8 mouse cellular contexts compared by ENCODE assay signal in the genomic region with DNA sequence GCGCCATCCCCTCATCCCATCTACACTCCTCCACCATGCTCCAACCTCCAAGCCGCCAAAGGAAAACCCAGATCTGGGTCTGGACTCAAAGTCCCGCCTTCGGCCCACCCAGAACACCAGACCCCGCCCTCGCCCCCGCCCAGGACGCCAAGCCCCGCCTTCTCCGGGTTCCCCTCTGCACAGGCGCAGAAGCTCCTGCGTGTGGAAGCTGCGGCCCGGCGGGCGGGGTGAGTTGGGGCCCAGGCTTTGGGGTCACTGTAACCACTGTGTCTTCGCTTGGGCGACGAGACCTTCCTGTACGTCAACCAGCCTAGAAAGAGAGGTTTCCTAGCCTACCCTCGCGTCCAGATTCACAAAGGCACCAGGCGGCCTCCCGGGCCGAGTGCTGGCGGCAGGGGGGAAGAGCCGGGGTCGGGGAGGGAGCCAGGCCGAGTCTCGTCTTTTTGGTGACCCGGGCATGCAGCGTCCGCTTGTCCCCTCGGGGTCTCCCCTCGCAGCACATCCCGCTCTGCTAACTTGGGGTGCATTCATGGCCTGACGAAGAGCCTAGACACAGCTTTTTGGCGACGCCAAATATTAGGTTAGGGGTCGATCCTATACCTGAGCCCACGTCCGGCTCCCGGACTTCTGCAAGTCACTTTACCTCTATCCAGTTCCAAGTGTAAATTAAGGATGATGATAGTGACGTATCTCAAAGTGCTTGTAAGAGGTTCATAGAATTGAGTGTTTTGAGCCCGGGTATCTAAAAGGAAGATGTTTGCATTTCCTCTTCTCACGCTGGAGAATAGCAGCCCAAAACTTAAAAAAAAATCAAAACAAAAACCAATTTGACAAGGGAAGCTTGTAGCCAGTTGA. TPM values are rescaled to one million over a fixed set of nuclear protein-coding genes. Genes with fewer than 3 reads are reported as not detected.
DNase-seq lines count a peak whose midpoint lies in the region; ATAC-seq and TF ChIP-seq lines count a peak whose summit lies in the region.

No protein-coding gene starts in this region.

- peak overlapping the region; percentile 79 for H3K4me3 ChIP-seq in embryonic facial prominence, embryonic 12.5 days
- peak overlapping the region; percentile 90 for H3K4me3 ChIP-seq in limb, embryonic 10.5 days
- H3K4me3 ChIP-seq in midbrain, embryonic 12.5 days, result peak overlapping the region; percentile 83
- H3K4me3 ChIP-seq in small intestine, adult 2 months (ENCODE audit: low read depth, low read length), result peak overlapping the region; percentile 79

- peak overlapping the region; percentile 60 for H3K4me2 ChIP-seq in embryonic facial prominence, embryonic 12.5 days (replicated peaks)
- H3K4me2 ChIP-seq in midbrain, embryonic 12.5 days (replicated peaks), result peak overlapping the region; percentile 67

- peaks cover 5% of the 10 kb centered on the region; the same call in 1 of the 2 replicates for H3K4me1 ChIP-seq in embryonic facial prominence, embryonic 12.5 days
- peaks cover 9% of the 10 kb centered on the region for H3K4me1 ChIP-seq in limb, embryonic 10.5 days
- H3K4me1 ChIP-seq in midbrain, embryonic 12.5 days, result peaks cover 5% of the 10 kb centered on the region
- H3K4me1 ChIP-seq in small intestine, adult 2 months (ENCODE audit: control insufficient read depth, insufficient read depth, insufficient read length, low read length), result peaks cover 3% of the 10 kb centered on the region

- DNase-seq in 3134 (ENCODE audit: extremely low read depth, insufficient read length, low spot score), result peak; percentile 96
- DNase-seq in adrenal gland, postnatal 36 days, result peak; percentile 94 to 95
- DNase-seq in heart, adult 11 months, result peak; percentile 99
- peak; percentile 91 for DNase-seq in kidney, adult 18-20 months
- DNase-seq in limb, embryonic 10.5 days (ENCODE audit: low spot score), result peak; percentile 97

- peak; percentile 95 for ATAC-seq in embryonic facial prominence, embryonic 12.5 days (ENCODE audit: insufficient number of reproducible peaks, insufficient read depth, low FRiP score, low TSS enrichment)
- peak; percentile 98 for ATAC-seq in midbrain, embryonic 12.5 days (ENCODE audit: low FRiP score, low read depth)

- WGBS in embryonic facial prominence, embryonic 12.5 days, result under 1% methylated on average over 46 of the region's 46 CpGs
- under 1% methylated on average over 46 of the region's 46 CpGs for WGBS in limb, embryonic 10.5 days
- under 1% methylated on average over 46 of the region's 46 CpGs for WGBS in midbrain, embryonic 12.5 days
- WGBS in small intestine, adult 2 months, result under 1% methylated on average over 46 of the region's 46 CpGs

- H3K9me3 ChIP-seq in embryonic facial prominence, embryonic 12.5 days, result no peaks in the 10 kb centered on the region
- H3K9me3 ChIP-seq in limb, embryonic 10.5 days (replicated peaks), result no peaks in the 10 kb centered on the region
- no peaks in the 10 kb centered on the region for H3K9me3 ChIP-seq in midbrain, embryonic 12.5 days

- 0 out of 2 replicates have a peak overlapping the region, but pooled peaks have one; percentile 46 for H3K27ac ChIP-seq in embryonic facial prominence, embryonic 12.5 days
- peak overlapping the region; percentile 95 for H3K27ac ChIP-seq in limb, embryonic 10.5 days
- H3K27ac ChIP-seq in midbrain, embryonic 12.5 days (replicated peaks), result peak overlapping the region; percentile 56
- no peak overlapping the region for H3K27ac ChIP-seq in small intestine, adult 2 months (ENCODE audit: insufficient read depth, low read depth, low read length)

- H3K27me3 ChIP-seq in embryonic facial prominence, embryonic 12.5 days, result no peaks in the 10 kb centered on the region
- H3K27me3 ChIP-seq in limb, embryonic 10.5 days (ENCODE audit: low read depth, poor library complexity, severe bottlenecking), result no peaks in the 10 kb centered on the region
- H3K27me3 ChIP-seq in midbrain, embryonic 12.5 days, result no peaks in the 10 kb centered on the region
- H3K27me3 ChIP-seq in small intestine, adult 2 months (ENCODE audit: control insufficient read depth, insufficient read depth, low read length), result no peaks in the 10 kb centered on the region

- peak; percentile 69 for TF ChIP-seq POLR2A in small intestine, adult 2 months (IDR thresholded peaks at IDR 0.05; ENCODE audit: low read depth, low read length)

- peak overlapping the region; percentile 85 for H3K9ac ChIP-seq in embryonic facial prominence, embryonic 12.5 days
- peak overlapping the region; percentile 73 for H3K9ac ChIP-seq in midbrain, embryonic 12.5 days (replicated peaks)

- peaks cover 11% of the 10 kb centered on the region for H3K36me3 ChIP-seq in embryonic facial prominence, embryonic 12.5 days
- peaks cover 12% of the 10 kb centered on the region for H3K36me3 ChIP-seq in limb, embryonic 10.5 days
- H3K36me3 ChIP-seq in midbrain, embryonic 12.5 days, result peaks cover 4% of the 10 kb centered on the region
- peaks cover 2% of the 10 kb centered on the region; the same call in 1 of the 2 replicates for H3K36me3 ChIP-seq in small intestine, adult 2 months (ENCODE audit: control insufficient read depth, insufficient read depth, low read length)

- no peak for TF ChIP-seq CTCF in small intestine, adult 2 months (IDR thresholded peaks at IDR 0.05; ENCODE audit: extremely low read depth, insufficient read length, insufficient replicate concordance, low read depth, low read length)

RNA-seq across cellular contexts. Expression of gene Tstd3, which starts 9.3 kb away (rescaled TPM):
- 10 to 100 TPM in 1 of 2 experiments, 1 to 10 TPM in 1; 6.4 to 12.9 TPM for total RNA-seq in adrenal gland, postnatal 36 days (2021)
- polyA plus RNA-seq in embryonic facial prominence, embryonic 12.5 days (2016; fragmentation: Nextera tagmentation; extraction: Ambion mirVana), result 13.2 and 13.7 TPM in 2 replicates
- 14.5 and 15.3 TPM in 2 replicates for polyA plus RNA-seq in limb, embryonic 10.5 days (2016; fragmentation: Nextera tagmentation; extraction: Ambion mirVana)
- 28.1 and 28.5 TPM in 2 replicates for polyA plus RNA-seq in midbrain, embryonic 12.5 days (2016; fragmentation: Nextera tagmentation; extraction: Ambion mirVana)
- polyA plus RNA-seq in small intestine, adult 2 months (2012; rRNA removed), result 1.3 and 2.8 TPM in 2 replicates

RNA-seq across cellular contexts. Expression of gene Usp45, which starts 9.4 kb away (rescaled TPM):
- 10 to 100 TPM; 16.8 to 23.6 TPM for total RNA-seq in adrenal gland, postnatal 36 days (2021)
- 9.9 and 12.4 TPM in 2 replicates for polyA plus RNA-seq in embryonic facial prominence, embryonic 12.5 days (2016; fragmentation: Nextera tagmentation; extraction: Ambion mirVana)
- polyA plus RNA-seq in limb, embryonic 10.5 days (2016; fragmentation: Nextera tagmentation; extraction: Ambion mirVana), result 9.1 and 12.4 TPM in 2 replicates
- polyA plus RNA-seq in midbrain, embryonic 12.5 days (2016; fragmentation: Nextera tagmentation; extraction: Ambion mirVana), result 9.5 and 10.9 TPM in 2 replicates
- 1.2 and 3.0 TPM in 2 replicates for polyA plus RNA-seq in small intestine, adult 2 months (2012; rRNA removed)

RNA-seq across cellular contexts. Expression of gene Ccnc, which starts 48.8 kb away (rescaled TPM):
- 10 to 100 TPM; 21.4 to 25.2 TPM for total RNA-seq in adrenal gland, postnatal 36 days (2021)
- polyA plus RNA-seq in embryonic facial prominence, embryonic 12.5 days (2016; fragmentation: Nextera tagmentation; extraction: Ambion mirVana), result 43.4 and 48.6 TPM in 2 replicates
- polyA plus RNA-seq in limb, embryonic 10.5 days (2016; fragmentation: Nextera tagmentation; extraction: Ambion mirVana), result 39.0 and 41.8 TPM in 2 replicates
- polyA plus RNA-seq in midbrain, embryonic 12.5 days (2016; fragmentation: Nextera tagmentation; extraction: Ambion mirVana), result 67.8 and 68.9 TPM in 2 replicates
- 0.93 and 1.7 TPM in 2 replicates for polyA plus RNA-seq in small intestine, adult 2 months (2012; rRNA removed)

Comparison
In these comparisons a context has a peak if more than half of its experiments do, and no peak if none do; other contexts are left out.
1. RNA of gene Ccnc, which starts 48.8 kb away (polyA plus RNA-seq): 67.8 to 68.9 TPM in midbrain, embryonic 12.5 days, 43.4 to 48.6 TPM in embryonic facial prominence, embryonic 12.5 days and 39.0 to 41.8 TPM in limb, embryonic 10.5 days; 0.93 to 1.7 TPM in small intestine, adult 2 months; every median in the first group is over 10 times any median in the second.
2. Peak in every context shown above with its lines, with median percentiles within 50 percentile points of each other: DNase-seq and H3K4me3 ChIP-seq.